Mouse (Mus musculus) lung, adult 2 months (tissue): ENCODE data around the gene Ccr9.

ENCODE experiments used
- CTCF ChIP-seq: fragments of 200-500 bp; IDR thresholded peaks from 2 replicates; pipeline ENCODE4 v1.5.1; 2011; ENCODE audit warnings: mild to moderate bottlenecking, low read length, control low read depth; ENCODE audit not compliant: insufficient read depth
- POLR2A ChIP-seq: fragments of 200-500 bp; IDR thresholded peaks from 2 replicates; pipeline ENCODE4 v1.6.1; 2011; ENCODE audit warnings: low read depth, mild to moderate bottlenecking, control low read depth, low read length, borderline replicate concordance; ENCODE audit errors: extremely low read depth

DNA sequence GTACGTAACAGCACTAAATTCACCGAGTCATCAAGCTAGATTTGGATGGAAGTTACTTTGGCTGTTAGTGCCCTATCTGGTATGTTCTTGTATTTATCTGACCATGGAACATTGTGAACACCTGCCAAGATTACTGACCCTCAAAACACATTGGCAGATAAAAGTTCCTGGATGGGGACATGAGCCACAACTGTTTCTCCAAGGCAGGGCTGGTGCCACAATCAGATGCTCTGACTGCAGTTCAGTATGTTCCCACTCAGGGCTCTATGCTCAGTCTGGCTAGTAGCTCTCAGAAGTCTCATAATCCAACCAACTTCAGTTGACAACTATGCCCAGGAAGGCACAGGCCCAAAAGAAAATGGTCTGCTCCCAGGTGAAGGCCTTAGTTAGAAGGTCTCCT lies 124.2 kb downstream of the Ccr9 start:
- no peak for TF ChIP-seq POLR2A
- no peak for TF ChIP-seq CTCF
